Mouse (Mus musculus) lung, postnatal 0 days (tissue): ENCODE results near the gene Cd22.

ENCODE experiments used
- CTCF ChIP-seq: IDR thresholded peaks from 2 replicates; pipeline ENCODE4 v1.5.1; 2016; ENCODE audit warnings: antibody characterized with exemption, mild to moderate bottlenecking
- EP300 ChIP-seq: IDR thresholded peaks from 2 replicates; pipeline ENCODE4 v1.6.1; 2016; ENCODE audit warnings: antibody characterized with exemption, mild to moderate bottlenecking, control low read depth

GRCm38 (mm10) chr7:30851421-30851820, 28.7 kb downstream of the Cd22 start:
- TF ChIP-seq CTCF (no peak), EP300 (no peak)
